Mouse (Mus musculus) forebrain, embryonic 12.5 days (tissue): ENCODE results near the gene Tspan5. TPM values are rescaled to one million over a fixed set of nuclear protein-coding genes. Genes with fewer than 3 reads are reported as not detected.
A peak's percentile ranks its signal among the peaks of the same experiment; 100 is the strongest.

Source experiments
- ATAC-seq: fragments of 200-750 bp; cut with Nextera tagmentation; 2 replicates; pipeline ENCODE4 v1.8.0; 2017; ENCODE audit warnings: moderate TSS enrichment; ENCODE audit not compliant: low FRiP score
- H3K27ac ChIP-seq: fragments of 300-500 bp; sonication (generic); 2 replicates; pipeline ENCODE4 v1.5.1; 2016; ENCODE audit warnings: mild to moderate bottlenecking
- H3K27me3 ChIP-seq: fragments of 300-500 bp; sonication (generic); 2 replicates; pipeline ENCODE4 v1.6.1; 2016; ENCODE audit warnings: mild to moderate bottlenecking
- H3K36me3 ChIP-seq: fragments of 300-500 bp; sonication (generic); replicated peaks from 2 replicates; pipeline ENCODE4 v1.6.1; 2016; ENCODE audit warnings: mild to moderate bottlenecking
- H3K4me1 ChIP-seq: fragments of 300-500 bp; sonication (generic); 2 replicates; pipeline ENCODE4 v1.6.1; 2016
- H3K4me2 ChIP-seq: fragments of 300-500 bp; sonication (generic); 2 replicates; pipeline ENCODE4 v1.6.1; 2016; ENCODE audit warnings: mild to moderate bottlenecking, moderate library complexity
- H3K4me3 ChIP-seq: fragments of 300-500 bp; sonication (generic); replicated peaks from 2 replicates; pipeline ENCODE4 v1.5.1; 2016; ENCODE audit warnings: mild to moderate bottlenecking
- H3K9ac ChIP-seq: fragments of 300-500 bp; sonication (generic); 2 replicates; pipeline ENCODE4 v1.6.1; 2016; ENCODE audit warnings: mild to moderate bottlenecking
- H3K9me3 ChIP-seq: fragments of 300-500 bp; sonication (generic); 2 replicates; pipeline ENCODE4 v1.6.1; 2016
- WGBS: fragments of 180-500 bp; shearing (Covaris S2); methylation state at CpG from one replicate; pipeline ENCODE4 v1.1.7; 2016; 5-methylcytosine and 5-hydroxymethylcytosine counted together
- polyA plus RNA-seq: library from polyadenylated mRNA; unstranded; fragments of >200 nt; fragmentation: Nextera tagmentation; extraction: Ambion mirVana; gene quantifications from 2 replicates; pipeline ENCODE4 v1.2.1, GENCODE M21; 2016

The Tspan5 gene
- polyA plus RNA-seq, 1 experiment from 2014 or later, result 62.4 TPM

- H3K4me3 ChIP-seq, result no peak overlapping the region
- WGBS, result 86% methylated on average over 3 of the region's 3 CpGs
- ATAC-seq, result no peak
Observed at GRCm38 (mm10) chr3:138847809-138848208, 105.8 kb downstream of the Tspan5 start.

GRCm38 (mm10) chr3:138849755-138850301, 107.8 kb downstream of the Tspan5 start:
- 41% methylated on average over 11 of the region's 11 CpGs for WGBS
- Histone ChIP-seq H3K9me3 (no peaks in the 10 kb centered on the region), H3K27ac (peak overlapping the region; percentile 53; the same call in 1 of the 2 replicates), H3K27me3 (peaks cover 3% of the 10 kb centered on the region; the same call in 1 of the 2 replicates), H3K4me3 (no peak overlapping the region), H3K4me1 (peaks cover 56% of the 10 kb centered on the region), H3K9ac (no peak overlapping the region), H3K36me3 (no peaks in the 10 kb centered on the region), H3K4me2 (no peak overlapping the region)
- no peak for ATAC-seq

More at GRCm38 (mm10) chr3:138847809-138848208, 105.8 kb downstream of the Tspan5 start:
- H3K9ac ChIP-seq, result no peak overlapping the region
- H3K27ac ChIP-seq, result no peak overlapping the region
- peaks cover 37% of the 10 kb centered on the region for H3K4me1 ChIP-seq
- H3K9me3 ChIP-seq, result no peaks in the 10 kb centered on the region
- H3K36me3 ChIP-seq, result no peaks in the 10 kb centered on the region
- H3K27me3 ChIP-seq, result peaks cover 3% of the 10 kb centered on the region; the same call in 1 of the 2 replicates
- H3K4me2 ChIP-seq, result no peak overlapping the region

- Histone ChIP-seq H3K4me2 (0 out of 2 replicates have a peak overlapping the region, but pooled peaks have one; percentile 10), H3K9ac (no peak overlapping the region), H3K4me3 (no peak overlapping the region), H3K27ac (no peak overlapping the region), H3K9me3 (no peaks in the 10 kb centered on the region), H3K4me1 (peaks cover 73% of the 10 kb centered on the region), H3K27me3 (peaks cover 3% of the 10 kb centered on the region; the same call in 1 of the 2 replicates), H3K36me3 (no peaks in the 10 kb centered on the region)
- ATAC-seq, result peak; percentile 30
- WGBS, result 49% methylated on average over 8 of the region's 8 CpGs
Observed at GRCm38 (mm10) chr3:138851876-138852275, 109.9 kb downstream of the Tspan5 start.

- WGBS, result 34% methylated on average over 13 of the region's 13 CpGs
- no peak overlapping the region for H3K4me3 ChIP-seq
- 0 out of 2 replicates have a peak overlapping the region, but pooled peaks have one; percentile 31 for H3K27ac ChIP-seq
- H3K36me3 ChIP-seq, result no peaks in the 10 kb centered on the region
- H3K9me3 ChIP-seq, result no peaks in the 10 kb centered on the region
- ATAC-seq, result no peak
- peaks cover 86% of the 10 kb centered on the region for H3K4me1 ChIP-seq
- no peak overlapping the region for H3K9ac ChIP-seq
- H3K4me2 ChIP-seq, result no peak overlapping the region
- H3K27me3 ChIP-seq, result peaks cover 3% of the 10 kb centered on the region; the same call in 1 of the 2 replicates
Observed at GRCm38 (mm10) chr3:138852982-138853689, 111.1 kb downstream of the Tspan5 start.

- Histone ChIP-seq H3K36me3 (no peaks in the 10 kb centered on the region), H3K4me1 (peaks cover 96% of the 10 kb centered on the region), H3K4me2 (peak overlapping the region; percentile 32), H3K27ac (peak overlapping the region; percentile 85), H3K27me3 (peaks cover 3% of the 10 kb centered on the region; the same call in 1 of the 2 replicates), H3K9ac (no peak overlapping the region), H3K9me3 (no peaks in the 10 kb centered on the region), H3K4me3 (no peak overlapping the region)
- 22% methylated on average over 16 of the region's 16 CpGs for WGBS
- peak; percentile 49 for ATAC-seq
Observed at GRCm38 (mm10) chr3:138853996-138854836, 112.2 kb downstream of the Tspan5 start.

- H3K36me3 ChIP-seq, result no peaks in the 10 kb centered on the region
- ATAC-seq, result no peak
- H3K9me3 ChIP-seq, result no peaks in the 10 kb centered on the region
- H3K9ac ChIP-seq, result no peak overlapping the region
- WGBS, result 90% methylated on average over 5 of the region's 5 CpGs
- H3K27ac ChIP-seq, result peak overlapping the region; percentile 85
- no peak overlapping the region for H3K4me3 ChIP-seq
- peaks cover 95% of the 10 kb centered on the region for H3K4me1 ChIP-seq
- no peak overlapping the region for H3K4me2 ChIP-seq
- peaks cover 3% of the 10 kb centered on the region; the same call in 1 of the 2 replicates for H3K27me3 ChIP-seq
Observed at GRCm38 (mm10) chr3:138855387-138855786, 113.4 kb downstream of the Tspan5 start.

GRCm38 (mm10) chr3:138856946-138857345, 115.0 kb downstream of the Tspan5 start:
- Histone ChIP-seq H3K27ac (peak overlapping the region; percentile 57; the same call in 1 of the 2 replicates), H3K4me3 (no peak overlapping the region), H3K4me1 (peaks cover 88% of the 10 kb centered on the region), H3K9me3 (no peaks in the 10 kb centered on the region), H3K27me3 (no peaks in the 10 kb centered on the region), H3K36me3 (no peaks in the 10 kb centered on the region), H3K9ac (no peak overlapping the region; the same call in 1 of the 2 replicates), H3K4me2 (no peak overlapping the region)
- ATAC-seq, result no peak
- WGBS, result 48% methylated on average over 4 of the region's 4 CpGs

GRCm38 (mm10) chr3:138857805-138858546, 116.0 kb downstream of the Tspan5 start:
- no peak; the same call in 1 of the 2 replicates for ATAC-seq
- Histone ChIP-seq H3K4me2 (no peak overlapping the region), H3K9me3 (no peaks in the 10 kb centered on the region), H3K27me3 (no peaks in the 10 kb centered on the region), H3K9ac (no peak overlapping the region), H3K36me3 (no peaks in the 10 kb centered on the region), H3K4me1 (peaks cover 78% of the 10 kb centered on the region), H3K27ac (peak overlapping the region; percentile 68), H3K4me3 (no peak overlapping the region)
- WGBS, result 21% methylated on average over 12 of the region's 12 CpGs

GRCm38 (mm10) chr3:138858649-138859048, 116.7 kb downstream of the Tspan5 start:
- Histone ChIP-seq H3K9ac (no peak overlapping the region), H3K9me3 (no peaks in the 10 kb centered on the region), H3K27me3 (no peaks in the 10 kb centered on the region), H3K4me2 (no peak overlapping the region), H3K4me1 (peaks cover 72% of the 10 kb centered on the region), H3K27ac (peak overlapping the region; percentile 68), H3K4me3 (no peak overlapping the region), H3K36me3 (no peaks in the 10 kb centered on the region)
- 78% methylated on average over 6 of the region's 6 CpGs for WGBS
- ATAC-seq, result no peak

- H3K27ac ChIP-seq, result peak overlapping the region; percentile 14; the same call in 1 of the 2 replicates
- 70% methylated on average over 8 of the region's 8 CpGs for WGBS
- no peak for ATAC-seq
Observed at GRCm38 (mm10) chr3:138859166-138859565, 117.2 kb downstream of the Tspan5 start.

GRCm38 (mm10) chr3:138859666-138860065, 117.7 kb downstream of the Tspan5 start:
- H3K4me1 ChIP-seq, result peaks cover 62% of the 10 kb centered on the region
- no peaks in the 10 kb centered on the region for H3K9me3 ChIP-seq
- H3K4me2 ChIP-seq, result no peak overlapping the region
- WGBS, result 34% methylated on average over 8 of the region's 8 CpGs
- no peak overlapping the region for H3K9ac ChIP-seq
- no peaks in the 10 kb centered on the region for H3K27me3 ChIP-seq
- no peak overlapping the region for H3K27ac ChIP-seq
- H3K36me3 ChIP-seq, result no peaks in the 10 kb centered on the region
- H3K4me3 ChIP-seq, result no peak overlapping the region
- 0 out of 2 replicates have a peak, but pooled peaks have one; percentile 12 for ATAC-seq

More at GRCm38 (mm10) chr3:138859166-138859565, 117.2 kb downstream of the Tspan5 start:
- H3K27me3 ChIP-seq, result no peaks in the 10 kb centered on the region
- peaks cover 67% of the 10 kb centered on the region for H3K4me1 ChIP-seq
- H3K9ac ChIP-seq, result no peak overlapping the region
- no peak overlapping the region for H3K4me3 ChIP-seq
- H3K4me2 ChIP-seq, result no peak overlapping the region
- no peaks in the 10 kb centered on the region for H3K9me3 ChIP-seq
- no peaks in the 10 kb centered on the region for H3K36me3 ChIP-seq
